Mouse (Mus musculus) frontal cortex, adult 2 months (tissue): ENCODE measurements at regions not wholly inside any gene's neighbourhood (a gene's known extent, or its start where the extent isn't known, plus 50 kb on each side); places are given as distances from the start of the nearest gene placed in this dataset.

Experiments used
- DNase-seq, 2 experiments: peaks; one replicate each; pipeline ENCODE4 v3.0.0; 2022; ENCODE audit warnings: low spot score in 1 of 2; ENCODE audit errors: extremely low spot score in 1 of 2

GRCm38 (mm10) chr11:38938124-38938883, 1702.5 kb upstream of the Tenm2 start:
- DNase-seq, result peak in 1 of 2 experiments; percentile 44
